Mouse (Mus musculus) thymus, adult 18-20 months (tissue): Measurements from ENCODE around the gene Col13a1.
A peak's percentile ranks its signal among the peaks of the same experiment; 100 is the strongest.

Source experiments
- DNase-seq, 2 experiments: peaks; one replicate each; pipeline ENCODE4 v3.0.0; 2022; ENCODE audit warnings: mixed read lengths in 2 of 2

Col13a1 gene

DNA sequence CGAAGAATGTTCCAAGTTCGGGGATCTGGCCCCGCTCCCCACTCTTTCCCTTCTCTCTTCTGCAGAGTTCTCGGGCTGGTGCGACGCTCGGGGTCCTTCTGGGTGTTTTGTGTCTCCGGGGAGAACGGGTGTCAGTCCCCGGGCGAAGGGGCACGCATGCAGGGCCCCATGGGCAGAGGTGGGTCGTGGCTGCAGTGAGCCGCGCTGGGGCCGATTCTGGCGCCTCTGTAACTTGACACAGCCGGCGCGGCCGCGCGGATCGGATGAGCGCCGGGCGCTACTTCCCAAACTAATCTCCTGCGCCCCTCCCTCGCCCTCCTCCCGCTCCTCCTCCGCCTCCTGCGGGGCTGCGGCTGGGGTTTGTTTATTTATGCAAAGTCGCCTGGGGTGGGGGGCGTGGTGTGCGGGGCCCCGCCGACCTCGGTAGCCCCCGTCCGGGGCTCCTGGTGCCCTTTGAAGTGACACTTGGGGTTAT lies at the start of gene Col13a1:
Col13a1 (minus strand) TSS at position 243 of the 475 bp plus-strand sequence.
- DNase-seq, result no peak

DNA sequence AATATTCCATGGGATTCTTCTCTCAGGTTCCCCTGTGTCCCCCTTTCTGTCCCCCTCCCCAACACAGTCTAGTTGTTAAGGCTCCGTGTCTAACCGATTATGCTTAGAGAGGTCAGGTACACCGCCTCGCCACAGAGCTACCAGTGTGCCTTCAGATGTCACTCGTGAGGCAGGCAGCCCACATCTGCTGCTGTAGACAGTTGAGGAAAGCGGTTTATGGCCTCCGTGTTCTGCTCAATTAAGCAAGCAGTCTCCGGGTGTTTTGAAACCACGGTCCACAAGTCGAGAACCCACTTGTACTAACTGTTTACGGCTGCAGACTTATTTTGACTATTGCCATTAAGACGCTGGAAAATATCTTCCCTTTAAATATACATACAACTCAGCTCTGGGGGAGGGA lies 48.8 kb upstream of the Col13a1 start:
- DNase-seq, result no peak

- no peak for DNase-seq
Measured at GRCm38 (mm10) chr10:62023821-62024551, 45.1 kb upstream of the Col13a1 start.

DNA sequence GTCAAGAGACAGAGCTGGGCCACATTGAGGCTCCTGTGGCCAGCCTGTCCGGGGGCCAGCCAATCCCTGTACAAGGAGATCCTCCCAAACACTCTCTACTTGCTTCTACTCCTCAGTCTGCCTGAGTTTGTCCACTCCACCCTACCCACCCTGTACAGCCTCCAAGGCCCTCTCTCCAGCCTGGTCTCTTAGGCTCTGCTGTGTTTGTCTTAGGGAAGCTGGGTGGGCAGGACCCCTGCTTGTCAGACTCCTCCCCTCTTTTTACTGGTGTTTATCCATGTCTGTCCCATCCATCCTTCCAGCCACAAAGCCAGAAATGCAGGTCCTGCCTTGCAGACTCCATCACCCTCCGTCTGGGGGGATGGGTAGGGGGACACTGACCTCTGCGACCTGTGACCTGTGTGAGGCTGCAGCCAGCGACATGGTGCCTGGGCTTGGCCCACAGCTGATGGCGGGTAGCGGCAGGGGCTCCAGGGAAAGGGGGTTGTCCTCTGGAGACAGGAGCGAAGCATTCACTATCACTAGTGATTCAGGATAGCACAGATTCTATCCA lies 41.2 kb upstream of the Col13a1 start:
- DNase-seq, result no peak

- DNase-seq, result no peak
Measured at GRCm38 (mm10) chr10:62019386-62020067, 40.6 kb upstream of the Col13a1 start.

DNA sequence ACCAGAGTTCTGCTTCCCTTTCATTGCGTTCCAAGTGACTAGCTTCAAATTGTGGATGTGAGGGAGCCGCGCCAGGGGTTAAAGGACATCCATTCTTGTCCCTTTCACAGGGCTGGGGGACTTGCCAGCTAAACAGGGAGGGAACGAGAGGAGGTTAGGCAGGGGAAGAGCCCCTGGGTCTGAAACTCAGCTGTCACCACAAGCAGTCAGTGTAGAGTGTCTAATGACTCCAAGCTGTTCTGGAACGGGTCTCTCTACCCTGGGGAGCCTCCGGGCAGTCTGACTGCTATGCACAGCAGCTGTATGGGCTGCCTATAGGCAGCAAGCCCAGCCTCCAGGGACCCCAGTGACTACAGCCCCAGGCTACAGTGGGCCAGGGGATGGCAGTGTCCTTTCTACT lies 38.0 kb upstream of the Col13a1 start:
- DNase-seq, result no peak

DNA sequence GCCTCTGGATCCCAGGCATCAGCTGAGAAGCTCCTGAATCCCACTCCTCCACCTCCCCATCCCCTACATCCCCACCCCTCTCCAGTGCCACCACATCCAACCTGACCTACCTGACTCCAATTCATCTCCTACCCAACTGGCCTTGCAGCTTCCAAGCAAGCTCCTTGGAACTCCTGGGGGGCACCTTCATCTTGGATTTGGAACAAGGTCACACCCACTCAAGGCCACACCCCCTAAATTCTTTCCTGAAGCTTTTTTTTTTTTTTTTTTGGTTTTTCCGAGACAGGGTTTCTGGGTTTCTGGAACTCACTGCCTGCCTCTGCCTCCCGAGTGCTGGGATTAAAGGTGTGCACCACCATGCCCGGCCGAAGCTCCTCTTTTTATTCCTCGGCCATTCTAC lies 34.3 kb upstream of the Col13a1 start:
- no peak for DNase-seq

DNA sequence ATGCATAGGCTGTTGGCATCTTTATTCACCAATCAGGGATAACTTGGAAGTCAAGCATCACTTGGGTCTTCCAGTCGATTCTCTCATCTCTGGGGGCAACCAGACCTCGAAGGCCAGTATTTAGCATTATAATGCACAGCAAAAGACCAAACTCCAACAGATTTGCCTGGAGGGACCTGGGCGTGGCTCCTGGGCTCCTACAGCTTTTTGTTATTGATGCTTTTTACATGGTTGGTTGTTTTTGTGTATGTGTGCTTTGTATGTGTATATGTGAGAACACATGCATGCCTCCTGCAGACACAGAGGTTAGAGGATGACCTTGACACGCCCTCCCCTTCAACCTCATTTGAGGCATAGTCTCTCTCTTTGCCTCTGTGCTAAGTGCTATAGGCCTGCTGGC lies 33.5 kb upstream of the Col13a1 start:
- DNase-seq, result no peak

GRCm38 (mm10) chr10:62009981-62010500 lies 31.1 kb upstream of the Col13a1 start:
- no peak for DNase-seq

GRCm38 (mm10) chr10:62007958-62008357 lies 29.1 kb upstream of the Col13a1 start:
- no peak for DNase-seq

DNA sequence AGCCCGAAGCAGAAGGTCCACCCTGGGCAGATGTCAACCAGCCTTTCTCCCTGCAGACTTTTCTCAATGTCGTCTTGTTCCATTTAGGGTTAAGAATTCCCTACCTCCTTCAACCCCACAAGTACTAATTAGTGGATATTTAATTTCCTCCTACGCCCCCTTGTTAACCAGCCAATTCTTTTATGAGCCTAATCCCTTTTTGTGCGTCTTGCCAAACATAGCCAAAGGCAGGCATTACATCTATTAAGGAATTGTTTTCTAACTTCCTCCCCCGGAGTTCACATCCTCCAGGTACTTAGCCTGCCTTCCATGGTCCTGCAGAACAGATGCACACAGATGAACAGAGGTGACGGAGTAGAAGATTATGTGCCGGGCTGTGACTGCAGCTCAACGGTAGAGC lies 27.5 kb upstream of the Col13a1 start:
- no peak for DNase-seq

DNA sequence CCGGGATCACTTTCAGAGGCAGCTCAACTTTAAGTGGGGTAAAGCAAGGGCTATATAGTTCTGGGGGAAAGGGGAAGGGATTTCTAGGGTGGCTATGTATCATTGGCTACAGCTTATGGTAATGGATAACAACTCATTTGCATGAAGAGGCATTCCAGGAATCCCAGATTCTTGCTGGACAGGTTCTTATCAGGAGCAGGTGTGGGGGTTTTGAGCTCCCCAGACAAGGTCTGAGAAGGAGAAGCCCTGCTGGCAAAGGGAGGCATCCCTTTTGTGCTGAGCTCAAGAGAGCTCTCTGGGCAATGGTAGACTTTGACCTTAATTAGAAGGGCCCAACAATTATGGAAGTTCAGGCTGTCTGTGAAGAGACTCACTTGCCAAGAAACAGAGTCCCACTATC lies 21.3 kb upstream of the Col13a1 start:
- no peak for DNase-seq

DNA sequence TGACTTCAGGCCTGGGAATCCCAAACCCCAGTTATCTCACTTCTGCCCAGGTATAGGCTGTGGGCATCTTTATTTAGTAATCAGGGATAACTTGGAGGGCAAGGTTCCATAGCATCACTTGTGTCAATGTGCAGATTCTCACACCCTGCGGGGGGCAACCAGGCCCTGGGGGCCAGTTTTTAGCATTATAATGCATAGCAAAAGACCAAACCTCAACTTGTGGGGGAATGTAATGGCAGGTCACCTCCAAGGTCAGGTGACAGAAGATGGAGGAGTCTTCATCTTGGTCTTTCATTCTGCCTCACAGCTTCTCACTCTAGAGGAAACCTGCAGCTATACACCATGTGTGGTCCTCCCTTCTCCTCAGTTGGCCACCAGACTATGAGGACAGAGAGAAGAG lies 20.9 kb upstream of the Col13a1 start:
- DNase-seq, result no peak

GRCm38 (mm10) chr10:61991481-61992424 lies 12.8 kb upstream of the Col13a1 start:
- no peak for DNase-seq

DNA sequence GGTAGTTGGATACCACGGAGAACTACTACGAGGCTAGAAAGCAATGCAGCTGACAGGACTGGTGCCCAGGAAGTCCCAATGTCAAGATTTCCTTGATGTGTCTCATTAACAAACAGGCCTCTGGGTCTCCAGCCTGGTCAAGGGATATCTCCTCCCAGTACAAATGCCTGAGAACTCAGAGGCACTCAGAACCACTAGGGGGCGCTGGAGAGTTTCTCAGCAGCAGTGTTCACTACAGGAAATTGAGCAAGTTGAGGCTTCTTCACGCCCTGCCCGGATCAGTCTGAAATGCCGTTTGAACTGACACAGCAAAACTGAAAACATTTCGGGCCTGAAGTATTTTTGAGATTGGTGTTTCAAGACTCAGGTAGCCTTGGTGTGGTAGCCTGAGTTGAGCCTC lies 1.5 kb upstream of the Col13a1 start:
- DNase-seq, result peak; percentile 48 to 56

DNA sequence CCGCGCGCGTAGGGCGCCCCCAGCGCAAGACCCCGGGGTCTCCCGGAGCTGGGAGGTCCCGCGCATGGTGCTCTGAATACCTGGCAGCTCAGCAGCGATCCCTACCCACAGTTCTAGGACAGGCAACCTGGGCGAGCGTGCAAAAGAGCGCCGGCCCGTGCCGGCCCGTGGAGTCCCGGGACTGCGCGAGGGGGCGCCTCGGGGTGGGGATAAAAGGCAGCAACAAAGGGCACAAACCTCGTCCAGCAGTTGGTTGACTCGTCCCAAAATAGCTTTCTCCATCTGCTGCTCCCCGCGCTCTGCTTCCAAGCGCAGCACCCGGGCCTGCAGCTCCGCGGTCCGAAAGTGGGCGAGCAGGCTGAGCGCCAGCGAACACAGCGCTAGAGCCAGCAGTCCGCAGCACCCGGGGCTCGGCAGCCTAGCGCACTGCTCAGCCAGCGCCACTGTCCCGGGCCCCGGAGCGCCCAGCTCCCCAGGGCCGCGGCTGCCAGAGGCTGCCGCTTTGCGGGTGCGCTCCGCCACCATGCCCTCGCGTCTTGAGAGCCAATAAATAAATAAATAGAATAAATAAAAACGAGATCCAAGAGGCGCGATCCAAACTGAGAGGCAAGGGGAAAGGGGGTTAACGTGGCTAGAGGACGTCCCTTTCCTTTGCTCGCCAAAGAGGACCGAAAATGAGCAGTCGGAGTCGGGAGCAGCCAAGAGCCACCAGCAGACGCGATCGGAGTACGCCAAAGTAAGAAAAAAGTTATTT lies 619 bp downstream of the Col13a1 start:
- no peak for DNase-seq

GRCm38 (mm10) chr10:61977392-61978096 lies 1.4 kb downstream of the Col13a1 start:
- DNase-seq, result no peak

GRCm38 (mm10) chr10:61976987-61977386 lies 1.9 kb downstream of the Col13a1 start:
- no peak for DNase-seq

DNA sequence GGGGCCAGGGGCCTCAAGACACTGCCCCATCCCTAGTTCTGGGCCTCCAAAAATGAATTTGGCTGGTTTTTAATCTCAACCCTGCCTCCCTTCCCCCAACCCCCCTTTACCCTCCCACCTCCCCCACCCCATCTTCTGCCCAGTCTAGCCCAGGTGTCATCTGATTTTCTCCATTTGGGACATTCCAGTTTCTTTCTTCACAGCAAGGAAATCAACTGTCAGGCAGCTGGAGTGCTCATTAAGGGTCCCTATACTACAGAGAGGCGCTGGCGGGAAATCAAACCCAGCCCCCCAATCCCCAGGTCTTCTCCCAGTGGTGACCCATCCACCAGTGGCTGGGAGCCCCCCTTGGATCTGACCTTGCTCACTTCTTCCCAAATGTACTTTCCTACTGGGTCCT lies 4.3 kb downstream of the Col13a1 start:
- DNase-seq, result no peak

DNA sequence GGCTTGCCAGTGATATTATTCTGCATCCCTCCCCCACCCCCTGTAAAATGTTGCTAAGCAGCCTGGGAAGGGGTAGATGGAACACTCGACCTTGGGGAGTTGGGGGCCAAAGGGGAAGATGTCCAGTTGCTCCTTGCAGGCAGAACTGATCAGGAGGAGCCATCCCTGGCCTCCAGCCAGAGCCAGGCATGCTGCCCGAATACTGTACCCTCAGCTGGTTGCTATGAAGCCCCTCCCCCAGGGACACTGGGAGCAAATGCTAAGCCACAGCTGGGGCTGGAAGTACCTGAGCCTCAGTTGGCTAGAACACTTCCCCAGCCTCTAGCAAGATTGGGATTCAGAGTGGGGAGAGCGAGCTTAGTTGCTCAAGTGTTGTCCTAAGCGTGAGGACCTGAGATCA lies 6.9 kb downstream of the Col13a1 start:
- no peak for DNase-seq

DNA sequence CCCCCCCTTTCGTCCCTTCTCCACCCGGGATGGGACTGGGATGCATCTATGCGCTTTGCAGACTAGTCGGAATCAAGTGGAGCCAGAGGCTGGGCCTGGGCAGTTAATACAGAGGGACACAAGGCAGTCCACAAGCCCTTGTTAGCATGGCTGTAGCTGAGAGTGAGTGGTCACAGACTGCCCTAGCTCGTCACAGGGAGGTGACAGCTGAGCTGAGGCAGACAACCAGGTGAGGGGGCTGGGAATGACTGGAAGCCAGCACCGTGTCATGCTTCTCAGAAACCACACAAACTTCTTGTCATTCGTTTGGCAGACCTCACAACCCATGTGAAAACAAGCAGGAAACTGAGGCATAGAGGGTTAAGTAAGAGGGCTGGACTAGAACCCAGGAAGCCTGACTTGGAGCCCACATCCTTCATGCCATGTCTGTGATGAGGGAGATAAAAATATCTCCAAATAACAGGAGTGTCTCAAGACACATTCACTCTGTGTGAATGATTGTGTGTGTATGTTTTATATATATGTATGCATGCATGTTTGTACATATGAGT lies 10.8 kb downstream of the Col13a1 start:
- no peak for DNase-seq
